Mouse (Mus musculus) cerebellum, adult 2 months (tissue): ENCODE results near the gene Daglb. TPM values are rescaled to one million over a fixed set of nuclear protein-coding genes. Genes with fewer than 3 reads are reported as not detected.

ENCODE experiments used
- DNase-seq, 2 experiments: peaks; one replicate each; pipeline ENCODE4 v3.0.0; 2021
- H3K27ac ChIP-seq: fragments of 200-500 bp; 2 replicates; pipeline ENCODE4 v1.5.1; 2012; ENCODE audit warnings: low read length, control low read depth, inconsistent platforms; ENCODE audit not compliant: insufficient read depth
- H3K27me3 ChIP-seq: fragments of 200-500 bp; 2 replicates; pipeline ENCODE4 v1.6.1; 2012; ENCODE audit warnings: inconsistent platforms, mild to moderate bottlenecking, low read length, moderate library complexity; ENCODE audit not compliant: control insufficient read depth, insufficient read depth
- H3K4me1 ChIP-seq: fragments of 200-500 bp; 2 replicates; pipeline ENCODE4 v1.6.1; 2011; ENCODE audit warnings: low read length; ENCODE audit not compliant: control insufficient read depth, insufficient read depth
- H3K4me3 ChIP-seq: fragments of 200-500 bp; replicated peaks from 2 replicates; pipeline ENCODE3; 2011; ENCODE audit warnings: mild to moderate bottlenecking, low read depth, low read length, control low read depth; ENCODE audit not compliant: insufficient read depth
- CTCF ChIP-seq: fragments of 200-500 bp; IDR thresholded peaks from 2 replicates; pipeline ENCODE4 v1.5.1; 2011; ENCODE audit warnings: low read depth, mild to moderate bottlenecking, control low read depth, low read length, moderate library complexity, borderline replicate concordance; ENCODE audit not compliant: insufficient read depth
- POLR2A ChIP-seq: fragments of 200-500 bp; IDR thresholded peaks from 2 replicates; pipeline ENCODE4 v1.6.1; 2011; ENCODE audit warnings: low read length, control low read depth, borderline replicate concordance; ENCODE audit not compliant: insufficient read depth
- WGBS: fragments of 180-500 bp; shearing (Covaris S2); methylation state at CpG from one replicate; pipeline ENCODE4 v1.1.7; 2018; 5-methylcytosine and 5-hydroxymethylcytosine counted together
- polyA plus RNA-seq: library from polyadenylated mRNA; depleted of rRNA; stranded (reverse); fragments of >200 nt; gene quantifications from 2 replicates; pipeline ENCODE4 v1.2.3, GENCODE M21; 2012

Gene Daglb
- polyA plus RNA-seq, 1 experiment: 27.8 TPM

GRCm38 (mm10) chr5:143527486-143528307 is 63.3 kb downstream of the Daglb start, which contains the start of gene Rac1:
TSS of gene Rac1 (minus strand) at chr5:143528036.
- under 1% methylated on average over 103 of the region's 105 CpGs for WGBS

DNA sequence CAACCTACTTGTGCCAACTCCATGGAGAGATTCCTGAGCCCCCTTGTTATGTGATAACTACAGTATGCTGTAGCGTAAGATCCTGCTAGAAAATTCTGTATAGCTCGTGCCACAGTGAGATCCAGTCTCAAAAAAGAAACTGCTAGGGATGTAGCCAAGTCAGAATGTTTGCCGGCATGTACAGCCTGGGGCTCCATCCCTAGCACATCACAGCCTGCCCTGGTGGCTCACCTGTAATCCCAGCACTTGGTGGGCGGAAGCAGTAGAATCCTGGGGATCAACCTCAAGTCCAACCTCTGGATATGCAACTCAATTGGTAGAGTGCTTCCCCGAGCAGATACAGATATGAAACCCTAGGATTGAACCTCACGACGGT is 63.9 kb downstream of the Daglb start:
- peak overlapping the region; percentile 65 for H3K27ac ChIP-seq
- DNase-seq: no peak
- 17% methylated on average over 7 of the region's 7 CpGs for WGBS
- no peaks in the 10 kb centered on the region for H3K27me3 ChIP-seq
- H3K4me3 ChIP-seq: peak overlapping the region; percentile 95
- peaks cover 12% of the 10 kb centered on the region for H3K4me1 ChIP-seq
- TF ChIP-seq CTCF: no peak
- TF ChIP-seq POLR2A: no peak

More at GRCm38 (mm10) chr5:143527486-143528307, 63.3 kb downstream of the Daglb start, which contains the start of gene Rac1:
- Histone ChIP-seq H3K27ac (peak within 1 kb of the TSS; percentile 82), H3K4me1 (peaks cover 12% of the 10 kb centered on the region), H3K27me3 (no peaks in the 10 kb centered on the region), H3K4me3 (peak within 1 kb of the TSS; percentile 95)
- TF ChIP-seq CTCF (no peak), POLR2A (peak; percentile 71; the same call in 1 of the 2 replicates)
- peak; percentile 95 to 97 for DNase-seq

DNA sequence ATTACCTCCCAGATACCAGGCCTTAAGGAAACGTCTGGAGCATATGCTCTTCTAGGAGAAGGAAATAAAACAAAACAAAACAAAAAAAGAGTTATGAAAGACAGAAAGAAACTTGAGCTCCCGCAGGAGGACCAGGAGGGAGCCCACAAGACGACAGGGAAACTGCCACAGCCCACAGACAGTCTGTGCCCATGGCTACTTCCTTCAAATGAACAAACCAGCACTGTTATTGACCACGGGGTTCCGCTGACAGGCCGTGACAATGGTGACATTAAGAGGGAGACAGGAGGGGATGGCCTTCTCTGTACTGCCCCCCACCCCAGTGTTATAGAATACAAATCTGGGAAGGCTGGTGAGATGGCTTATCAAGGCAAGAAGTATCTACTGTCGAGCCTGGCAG is 66.3 kb downstream of the Daglb start:
- 51% methylated on average over 7 of the region's 7 CpGs for WGBS
- H3K27me3 ChIP-seq: no peaks in the 10 kb centered on the region
- DNase-seq: no peak
- H3K27ac ChIP-seq: no peak overlapping the region
- TF ChIP-seq POLR2A: no peak
- TF ChIP-seq CTCF: no peak
- H3K4me3 ChIP-seq: no peak overlapping the region
- H3K4me1 ChIP-seq: peaks cover 2% of the 10 kb centered on the region; the same call in 1 of the 2 replicates

DNA sequence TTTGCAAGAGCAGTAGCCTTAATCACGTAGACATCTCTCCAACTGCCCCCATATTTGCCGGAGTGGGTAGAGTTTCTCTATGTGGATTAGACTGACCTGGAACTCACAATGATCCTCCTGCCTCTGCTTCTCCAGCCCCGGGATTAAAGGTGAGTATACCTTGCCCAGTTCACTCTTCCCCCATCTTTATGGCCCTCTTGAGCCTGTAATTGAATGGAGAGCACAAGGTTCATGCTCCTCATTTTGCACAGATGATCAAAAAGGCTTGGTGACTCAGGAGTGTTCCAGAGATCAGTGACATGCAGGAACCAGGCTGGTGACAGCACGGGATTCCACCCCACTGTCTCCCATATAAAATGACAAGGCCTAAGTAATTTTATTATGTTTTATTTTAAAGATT is 70.5 kb downstream of the Daglb start:
- WGBS: 92% methylated on average over 4 of the region's 4 CpGs

GRCm38 (mm10) chr5:143537022-143537421 is 72.6 kb downstream of the Daglb start:
- no peak for TF ChIP-seq CTCF
- no peak for TF ChIP-seq POLR2A
- DNase-seq: no peak
- no peak overlapping the region for H3K4me3 ChIP-seq
- no peaks in the 10 kb centered on the region for H3K27me3 ChIP-seq
- H3K4me1 ChIP-seq: no peaks in the 10 kb centered on the region
- no peak overlapping the region for H3K27ac ChIP-seq
- WGBS: 46% methylated on average over 2 of the region's 2 CpGs

More for the DNA sequence above, 70.5 kb downstream of the Daglb start:
- Histone ChIP-seq H3K27ac (no peak overlapping the region), H3K27me3 (no peaks in the 10 kb centered on the region), H3K4me1 (no peaks in the 10 kb centered on the region), H3K4me3 (no peak overlapping the region)
- no peak for TF ChIP-seq POLR2A
- no peak for TF ChIP-seq CTCF
- DNase-seq: no peak

DNA sequence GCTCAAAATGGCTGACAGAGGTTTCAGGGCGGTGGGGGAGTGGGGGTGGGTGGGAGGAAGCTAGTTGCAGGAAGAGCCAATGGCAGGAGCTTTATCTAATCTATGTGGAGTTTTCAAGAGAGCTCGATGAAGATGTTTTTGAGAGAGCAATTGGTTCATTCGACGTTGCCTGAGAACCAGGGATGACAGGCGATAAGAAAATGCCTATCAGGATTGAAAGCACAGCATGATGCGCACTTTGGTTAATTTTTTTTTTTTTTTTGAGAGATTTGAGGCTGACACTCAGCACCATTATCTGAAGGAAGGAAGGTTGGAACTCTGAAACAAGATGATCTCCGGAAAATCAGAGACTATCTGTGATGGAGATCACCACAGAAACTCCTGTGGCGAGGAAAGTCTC is 74.7 kb downstream of the Daglb start:
- 85% methylated on average over 8 of the region's 8 CpGs for WGBS
- no peak for DNase-seq
- TF ChIP-seq CTCF (no peak), POLR2A (no peak)
- Histone ChIP-seq H3K27ac (no peak overlapping the region), H3K4me1 (no peaks in the 10 kb centered on the region), H3K4me3 (no peak overlapping the region), H3K27me3 (no peaks in the 10 kb centered on the region)

DNA sequence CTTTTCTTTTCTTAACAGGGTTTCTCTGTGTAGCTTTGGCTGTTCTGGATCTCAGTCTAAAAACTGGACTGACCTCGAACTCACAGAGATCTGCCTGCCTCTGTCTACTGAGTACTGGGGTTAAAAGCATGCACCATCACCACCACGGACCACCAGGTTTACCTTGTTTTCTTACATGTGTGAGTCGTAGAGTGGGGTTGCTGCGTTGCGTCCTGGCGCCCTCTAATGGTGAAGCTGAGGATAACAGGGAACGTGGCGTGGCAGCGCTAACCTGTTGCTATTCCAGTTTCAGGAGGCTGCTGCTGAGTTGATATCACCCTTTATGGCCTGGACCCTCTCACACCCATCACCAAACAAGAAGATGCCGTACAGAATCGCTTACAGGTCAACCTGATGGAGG is 83.0 kb downstream of the Daglb start:
- no peak overlapping the region for H3K27ac ChIP-seq
- peaks cover 3% of the 10 kb centered on the region for H3K4me1 ChIP-seq
- TF ChIP-seq POLR2A (no peak), CTCF (peak; percentile 98)
- no peaks in the 10 kb centered on the region for H3K27me3 ChIP-seq
- no peak overlapping the region for H3K4me3 ChIP-seq
- WGBS: 5% methylated on average over 11 of the region's 11 CpGs
- peak; percentile 66 to 83 for DNase-seq

DNA sequence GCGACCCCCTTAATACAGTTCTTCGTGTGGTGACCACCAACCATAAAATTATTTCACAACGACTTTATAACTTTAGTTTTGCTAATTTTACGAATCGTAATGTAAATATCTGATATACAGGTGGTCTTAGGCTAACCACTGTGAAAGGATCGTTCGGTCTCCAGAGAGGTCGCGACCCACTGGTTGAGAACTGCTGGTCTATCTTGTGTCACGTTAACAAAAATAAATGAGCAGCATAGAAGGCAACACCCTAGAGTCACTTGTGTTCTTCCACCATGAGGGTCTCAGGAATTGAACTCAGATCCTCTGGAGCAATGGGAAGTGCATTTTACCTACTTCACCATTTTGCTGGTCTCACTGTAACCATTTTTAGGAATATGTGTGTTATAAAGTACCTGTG is 83.5 kb downstream of the Daglb start:
- no peak overlapping the region for H3K27ac ChIP-seq
- H3K4me1 ChIP-seq: peaks cover 3% of the 10 kb centered on the region
- H3K4me3 ChIP-seq: no peak overlapping the region
- H3K27me3 ChIP-seq: no peaks in the 10 kb centered on the region
- 58% methylated on average over 10 of the region's 10 CpGs for WGBS
- TF ChIP-seq POLR2A (no peak), CTCF (no peak)
- no peak for DNase-seq
